Mouse (Mus musculus): Measurements from ENCODE around the gene Txndc2.

DNA sequence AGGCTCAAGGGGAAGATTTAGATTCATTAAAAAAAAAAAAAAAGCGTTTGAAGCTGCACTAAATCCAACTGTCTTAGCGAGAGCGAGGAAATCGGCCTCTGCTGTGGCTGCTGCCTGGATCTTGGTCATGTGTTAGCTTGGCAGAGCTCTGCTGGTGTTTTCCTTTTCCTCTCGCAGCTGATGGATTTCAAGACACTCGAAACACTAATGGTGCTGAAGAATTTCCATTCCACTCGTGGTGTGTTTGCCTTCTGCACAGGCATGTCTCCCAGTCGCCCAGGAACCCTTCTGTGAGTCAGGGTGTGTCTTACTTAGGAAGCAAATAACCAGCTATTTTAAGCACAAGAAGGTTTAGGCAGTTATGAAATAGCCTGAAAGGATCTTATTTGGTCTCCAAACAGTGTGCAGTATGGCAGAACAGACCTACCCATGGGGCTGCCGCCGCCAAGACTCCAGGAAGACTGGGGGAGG is 1.1 kb upstream of the Txndc2 start:
- TF ChIP-seq CTCF (IDR thresholded peaks at IDR 0.05; ENCODE audit: borderline replicate concordance, insufficient read depth, low read length) (no peak), POLR2A (IDR thresholded peaks at IDR 0.05; ENCODE audit: low read depth, low read length) (no peak)
